Mouse (Mus musculus) ES-Bruce4 (cell line): ENCODE measurements around the gene Lurap1.

ENCODE experiments used
- CTCF ChIP-seq: IDR thresholded peaks from one replicate; pipeline ENCODE4 v1.8.1; 2011; ENCODE audit warnings: low read depth, low read length
- EP300 ChIP-seq: IDR thresholded peaks from 2 replicates; pipeline ENCODE4 v1.6.1; 2011; ENCODE audit warnings: low read depth, low read length; ENCODE audit not compliant: insufficient read depth
- POLR2A ChIP-seq: IDR thresholded peaks from one replicate; pipeline ENCODE4 v1.8.1; 2011; ENCODE audit warnings: low read length; ENCODE audit not compliant: insufficient read depth

- TF ChIP-seq POLR2A (no peak), CTCF (no peak), EP300 (no peak)
Measured at GRCm38 (mm10) chr4:116149812-116150155, 1.4 kb downstream of the Lurap1 start.
